Mouse (Mus musculus) liver, embryonic 13.5 days (tissue): ENCODE data around the gene Ocm. TPM values are rescaled to one million over a fixed set of nuclear protein-coding genes. Genes with fewer than 3 reads are reported as not detected.
A peak's percentile ranks its signal among the peaks of the same experiment; 100 is the strongest.

ENCODE experiments used
- ATAC-seq: fragments of 200-750 bp; cut with Nextera tagmentation; 2 replicates; pipeline ENCODE4 v1.8.0; 2017; ENCODE audit warnings: low read depth, mild to moderate bottlenecking, moderate number of reproducible peaks, moderate library complexity
- DNase-seq: peaks from one replicate; pipeline ENCODE4 v3.0.0; 2022
- H3K27ac ChIP-seq: fragments of 300-500 bp; sonication (generic); 2 replicates; pipeline ENCODE4 v1.5.1; 2015; ENCODE audit warnings: moderate library complexity, mild to moderate bottlenecking, inconsistent platforms
- H3K27me3 ChIP-seq: fragments of 300-500 bp; sonication (generic); 2 replicates; pipeline ENCODE4 v1.6.1; 2015; ENCODE audit warnings: mild to moderate bottlenecking, inconsistent platforms
- H3K36me3 ChIP-seq: fragments of 300-500 bp; sonication (generic); 2 replicates; pipeline ENCODE4 v1.6.1; 2015; ENCODE audit warnings: mild to moderate bottlenecking, inconsistent platforms
- H3K4me1 ChIP-seq: fragments of 300-500 bp; sonication (generic); replicated peaks from 2 replicates; pipeline ENCODE4 v1.6.1; 2015; ENCODE audit warnings: inconsistent platforms
- H3K4me2 ChIP-seq: fragments of 300-500 bp; sonication (generic); 2 replicates; pipeline ENCODE4 v1.6.1; 2015; ENCODE audit warnings: inconsistent platforms, mild to moderate bottlenecking, moderate library complexity
- H3K4me3 ChIP-seq: fragments of 300-500 bp; sonication (generic); replicated peaks from 2 replicates; pipeline ENCODE4 v1.5.1; 2015; ENCODE audit warnings: mild to moderate bottlenecking, inconsistent platforms
- H3K9ac ChIP-seq: fragments of 300-500 bp; sonication (generic); 2 replicates; pipeline ENCODE4 v1.6.1; 2015; ENCODE audit warnings: mild to moderate bottlenecking, inconsistent platforms
- H3K9me3 ChIP-seq: fragments of 300-500 bp; sonication (generic); replicated peaks from 2 replicates; pipeline ENCODE4 v1.6.1; 2016; ENCODE audit warnings: inconsistent platforms
- WGBS: fragments of 180-500 bp; shearing (Covaris S2); methylation state at CpG from one replicate; pipeline ENCODE4 v1.1.7; 2015; ENCODE audit not compliant: insufficient replicate concordance; 5-methylcytosine and 5-hydroxymethylcytosine counted together
- polyA plus RNA-seq: library from polyadenylated mRNA; unstranded; fragments of >200 nt; fragmentation: Nextera tagmentation; extraction: Ambion mirVana; gene quantifications from 2 replicates; pipeline ENCODE4 v1.2.1, GENCODE M21; 2015

Ocm gene
- polyA plus RNA-seq, result not detected in 2 replicates

- DNase-seq, result no peak
- Histone ChIP-seq H3K36me3 (no peaks in the 10 kb centered on the region), H3K27ac (no peak within 1 kb of the TSS), H3K4me3 (no peak within 1 kb of the TSS), H3K4me2 (no peak within 1 kb of the TSS), H3K27me3 (0 out of 2 replicates have a peak, but pooled peaks cover 9% of the 10 kb centered on the region), H3K9ac (no peak within 1 kb of the TSS), H3K4me1 (no peaks in the 10 kb centered on the region), H3K9me3 (no peaks in the 10 kb centered on the region)
- 46% methylated on average over 11 of the region's 11 CpGs for WGBS
- ATAC-seq, result no peak
Observed at GRCm38 (mm10) chr5:144026620-144027263, at the start of gene Ocm. TSS of gene Ocm (minus strand) at chr5:144026670.

- Histone ChIP-seq H3K4me2 (no peak overlapping the region), H3K4me1 (no peaks in the 10 kb centered on the region), H3K36me3 (no peaks in the 10 kb centered on the region), H3K27ac (no peak overlapping the region), H3K9me3 (no peaks in the 10 kb centered on the region), H3K27me3 (no peaks in the 10 kb centered on the region), H3K4me3 (no peak overlapping the region), H3K9ac (no peak overlapping the region)
- 48% methylated on average over 1 of the region's 1 CpGs for WGBS
- DNase-seq (no peak), ATAC-seq (no peak)
Observed at GRCm38 (mm10) chr5:144071249-144071648, 44.8 kb upstream of the Ocm start.

GRCm38 (mm10) chr5:144070064-144070463, 43.6 kb upstream of the Ocm start:
- DNase-seq (no peak), ATAC-seq (no peak)
- no peak overlapping the region for H3K4me3 ChIP-seq
- no peak overlapping the region for H3K4me2 ChIP-seq
- H3K27me3 ChIP-seq, result no peaks in the 10 kb centered on the region
- WGBS, result 69% methylated on average over 1 of the region's 1 CpGs
- H3K27ac ChIP-seq, result no peak overlapping the region
- no peaks in the 10 kb centered on the region for H3K36me3 ChIP-seq
- H3K4me1 ChIP-seq, result no peaks in the 10 kb centered on the region
- H3K9me3 ChIP-seq, result no peaks in the 10 kb centered on the region
- no peak overlapping the region for H3K9ac ChIP-seq

- no peak for DNase-seq
- H3K4me3 ChIP-seq, result no peak overlapping the region
- no peak overlapping the region for H3K9ac ChIP-seq
- no peak overlapping the region for H3K27ac ChIP-seq
- no peaks in the 10 kb centered on the region for H3K9me3 ChIP-seq
- no peaks in the 10 kb centered on the region for H3K4me1 ChIP-seq
- H3K4me2 ChIP-seq, result no peak overlapping the region
- ATAC-seq, result no peak
- 54% methylated on average over 2 of the region's 2 CpGs for WGBS
- no peaks in the 10 kb centered on the region for H3K36me3 ChIP-seq
- no peaks in the 10 kb centered on the region for H3K27me3 ChIP-seq
Observed at GRCm38 (mm10) chr5:144066036-144066435, 39.6 kb upstream of the Ocm start.

- no peak overlapping the region for H3K9ac ChIP-seq
- no peak overlapping the region for H3K4me3 ChIP-seq
- no peaks in the 10 kb centered on the region for H3K9me3 ChIP-seq
- no peak overlapping the region for H3K27ac ChIP-seq
- no peaks in the 10 kb centered on the region for H3K36me3 ChIP-seq
- no peak overlapping the region for H3K4me2 ChIP-seq
- no peaks in the 10 kb centered on the region for H3K4me1 ChIP-seq
- no peak for DNase-seq
- no peaks in the 10 kb centered on the region for H3K27me3 ChIP-seq
- WGBS, result 48% methylated on average over 5 of the region's 5 CpGs
- ATAC-seq, result no peak
Observed at GRCm38 (mm10) chr5:144064093-144064492, 37.6 kb upstream of the Ocm start.

GRCm38 (mm10) chr5:144054340-144054739, 27.9 kb upstream of the Ocm start:
- WGBS, result 70% methylated on average over 6 of the region's 6 CpGs
- DNase-seq, result no peak
- no peak for ATAC-seq
- Histone ChIP-seq H3K27ac (no peak overlapping the region), H3K27me3 (no peaks in the 10 kb centered on the region), H3K4me1 (no peaks in the 10 kb centered on the region), H3K9ac (no peak overlapping the region), H3K36me3 (no peaks in the 10 kb centered on the region), H3K9me3 (no peaks in the 10 kb centered on the region), H3K4me3 (no peak overlapping the region), H3K4me2 (no peak overlapping the region)

- no peaks in the 10 kb centered on the region for H3K27me3 ChIP-seq
- H3K36me3 ChIP-seq, result no peaks in the 10 kb centered on the region
- no peaks in the 10 kb centered on the region for H3K9me3 ChIP-seq
- no peak overlapping the region for H3K4me2 ChIP-seq
- ATAC-seq (no peak), DNase-seq (no peak)
- WGBS, result 34% methylated on average over 3 of the region's 3 CpGs
- no peaks in the 10 kb centered on the region for H3K4me1 ChIP-seq
- H3K4me3 ChIP-seq, result no peak overlapping the region
- no peak overlapping the region for H3K27ac ChIP-seq
- no peak overlapping the region for H3K9ac ChIP-seq
Observed at GRCm38 (mm10) chr5:144053450-144053849, 27.0 kb upstream of the Ocm start.

- no peak for DNase-seq
- Histone ChIP-seq H3K9me3 (no peaks in the 10 kb centered on the region), H3K4me2 (no peak overlapping the region), H3K36me3 (no peaks in the 10 kb centered on the region), H3K27me3 (no peaks in the 10 kb centered on the region), H3K9ac (no peak overlapping the region), H3K4me1 (no peaks in the 10 kb centered on the region), H3K4me3 (no peak overlapping the region), H3K27ac (no peak overlapping the region)
- ATAC-seq, result no peak
Observed at GRCm38 (mm10) chr5:144051268-144051667, 24.8 kb upstream of the Ocm start.

GRCm38 (mm10) chr5:144049881-144050280, 23.4 kb upstream of the Ocm start:
- H3K36me3 ChIP-seq, result no peaks in the 10 kb centered on the region
- no peaks in the 10 kb centered on the region for H3K9me3 ChIP-seq
- H3K4me1 ChIP-seq, result no peaks in the 10 kb centered on the region
- 42% methylated on average over 3 of the region's 3 CpGs for WGBS
- no peak overlapping the region for H3K4me3 ChIP-seq
- H3K27me3 ChIP-seq, result no peaks in the 10 kb centered on the region
- DNase-seq, result no peak
- no peak overlapping the region for H3K9ac ChIP-seq
- H3K27ac ChIP-seq, result no peak overlapping the region
- no peak for ATAC-seq
- H3K4me2 ChIP-seq, result no peak overlapping the region

- H3K4me1 ChIP-seq, result no peaks in the 10 kb centered on the region
- no peaks in the 10 kb centered on the region for H3K27me3 ChIP-seq
- no peak overlapping the region for H3K4me3 ChIP-seq
- no peak overlapping the region for H3K27ac ChIP-seq
- no peaks in the 10 kb centered on the region for H3K36me3 ChIP-seq
- 61% methylated on average over 13 of the region's 13 CpGs for WGBS
- H3K9ac ChIP-seq, result no peak overlapping the region
- DNase-seq, result no peak
- H3K4me2 ChIP-seq, result no peak overlapping the region
- no peak for ATAC-seq
- H3K9me3 ChIP-seq, result no peaks in the 10 kb centered on the region
Observed at GRCm38 (mm10) chr5:144047324-144047723, 20.9 kb upstream of the Ocm start.

GRCm38 (mm10) chr5:144043166-144043565, 16.7 kb upstream of the Ocm start:
- ATAC-seq, result no peak
- no peaks in the 10 kb centered on the region for H3K27me3 ChIP-seq

GRCm38 (mm10) chr5:144040720-144041364, 14.4 kb upstream of the Ocm start:
- H3K4me1 ChIP-seq, result peaks cover 9% of the 10 kb centered on the region
- H3K27me3 ChIP-seq, result peaks cover 3% of the 10 kb centered on the region; the same call in 1 of the 2 replicates
- ATAC-seq (no peak), DNase-seq (peak; percentile 49)
- H3K9me3 ChIP-seq, result 0 out of 2 replicates have a peak, but pooled peaks cover 3% of the 10 kb centered on the region
- H3K4me3 ChIP-seq, result no peak overlapping the region
- no peak overlapping the region for H3K27ac ChIP-seq
- no peak overlapping the region for H3K9ac ChIP-seq
- H3K36me3 ChIP-seq, result no peaks in the 10 kb centered on the region
- H3K4me2 ChIP-seq, result no peak overlapping the region
- WGBS, result 41% methylated on average over 11 of the region's 11 CpGs

More at GRCm38 (mm10) chr5:144043166-144043565, 16.7 kb upstream of the Ocm start:
- 67% methylated on average over 11 of the region's 11 CpGs for WGBS
- H3K4me3 ChIP-seq, result no peak overlapping the region
- H3K27ac ChIP-seq, result no peak overlapping the region
- H3K4me2 ChIP-seq, result no peak overlapping the region
- H3K36me3 ChIP-seq, result no peaks in the 10 kb centered on the region
- peaks cover 9% of the 10 kb centered on the region for H3K4me1 ChIP-seq
- 0 out of 2 replicates have a peak, but pooled peaks cover 3% of the 10 kb centered on the region for H3K9me3 ChIP-seq
- DNase-seq, result no peak
- H3K9ac ChIP-seq, result no peak overlapping the region
